Mouse (Mus musculus) liver, postnatal 0 days (tissue): ENCODE measurements at regions not wholly inside any gene's neighbourhood (a gene's known extent, or its start where the extent isn't known, plus 50 kb on each side); places are given as distances from the start of the nearest gene placed in this dataset.

Experiments used
- CTCF ChIP-seq: sonication (generic); IDR thresholded peaks from 2 replicates; pipeline ENCODE4 v1.5.1; 2016; ENCODE audit warnings: antibody characterized with exemption, low read depth
- EP300 ChIP-seq: IDR thresholded peaks from 2 replicates; pipeline ENCODE4 v1.6.1; 2016; ENCODE audit warnings: antibody characterized with exemption, low read depth, mild to moderate bottlenecking

DNA sequence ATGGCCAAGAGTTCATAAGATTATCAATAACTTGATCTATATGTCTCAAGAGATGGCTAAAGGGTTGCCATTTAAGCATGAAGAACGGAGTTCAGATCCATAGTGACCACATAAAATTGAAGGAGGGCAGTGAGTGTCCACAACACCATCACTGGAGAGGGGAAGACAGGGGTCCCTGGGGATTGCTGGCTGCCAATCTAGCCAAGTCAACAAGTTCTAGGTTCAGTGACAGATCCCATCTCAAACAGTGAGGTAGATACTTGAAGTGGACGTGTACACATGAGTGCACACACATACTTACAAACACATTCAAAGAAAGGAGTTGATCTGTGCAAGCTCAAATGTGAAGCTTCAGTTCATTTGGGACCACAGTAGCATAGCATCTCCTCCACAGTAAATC is 471.8 kb upstream of the Atp11b start:
- TF ChIP-seq CTCF (no peak), EP300 (no peak)
